Mouse (Mus musculus) left cerebral cortex, postnatal 36 days (tissue): ENCODE data around the gene Kctd18. TPM values are rescaled to one million over a fixed set of nuclear protein-coding genes. Genes with fewer than 3 reads are reported as not detected.

Experiments
- DNase-seq, 2 experiments: peaks; one replicate each; pipeline ENCODE4 v3.0.0; 2021 to 2022; ENCODE audit warnings: low spot score in 2 of 2, mixed read lengths in 1 of 2
- intact Hi-C: fragments of 180-260 bp; cut with DNase I; formaldehyde crosslinking; loops from one replicate; pipeline ENCODE4 v1.15.1; 2025
- total RNA-seq, 2 experiments: library from RNA; stranded (reverse); gene quantifications; 2 replicates each; pipeline ENCODE4 v1.2.3; 2021

The Kctd18 gene
- total RNA-seq, 2 experiments from 2014 or later: 12.6 to 22.0 TPM

DNA sequence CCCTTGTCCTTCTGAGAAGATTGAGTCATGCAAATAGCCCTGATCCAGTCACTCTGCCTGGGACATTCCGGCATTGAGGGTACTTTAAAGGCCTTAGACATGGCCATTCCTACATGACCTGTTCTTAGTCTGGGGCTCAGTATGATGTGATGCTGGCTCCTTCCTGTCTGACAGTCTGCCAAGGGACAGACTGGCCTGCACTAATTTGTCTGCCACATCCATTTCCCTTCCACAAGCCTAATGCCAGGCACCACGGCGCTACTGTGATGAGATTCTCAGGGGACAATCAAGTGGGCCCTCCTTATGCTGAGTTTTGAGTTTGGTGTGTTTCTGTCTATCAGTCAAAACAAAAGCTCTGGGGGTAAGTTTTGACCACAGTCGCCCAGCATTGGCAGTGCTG is 100.2 kb downstream of the Kctd18 start:
- intact Hi-C loops: no loop called here
- no peak for DNase-seq

DNA sequence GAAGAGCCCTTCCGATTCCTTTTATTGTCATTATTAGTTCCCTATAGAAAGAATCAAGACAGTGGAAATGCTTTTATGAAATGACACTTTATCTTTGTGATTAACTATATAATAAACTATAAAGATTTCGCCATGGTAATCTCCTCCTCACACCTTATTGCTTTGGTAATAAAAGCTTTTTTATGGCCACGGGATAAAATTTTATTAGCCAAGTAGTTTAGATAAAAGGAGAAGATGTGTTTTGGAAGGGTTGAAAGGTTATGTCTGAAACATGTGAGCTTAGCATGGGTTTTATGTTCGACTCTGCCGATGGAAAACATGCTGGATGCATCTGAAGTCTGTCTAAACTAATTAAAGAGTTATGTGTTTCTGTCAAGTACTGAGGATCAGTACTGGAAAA is 101.4 kb downstream of the Kctd18 start:
- intact Hi-C loops: no loop called here
- no peak for DNase-seq

GRCm38 (mm10) chr1:57911561-57911960 is 107.2 kb downstream of the Kctd18 start:
- intact Hi-C loops: no loop called here
- no peak for DNase-seq

GRCm38 (mm10) chr1:57906312-57906711 is 112.4 kb downstream of the Kctd18 start:
- intact Hi-C loops: no loop called here
- DNase-seq: no peak

DNA sequence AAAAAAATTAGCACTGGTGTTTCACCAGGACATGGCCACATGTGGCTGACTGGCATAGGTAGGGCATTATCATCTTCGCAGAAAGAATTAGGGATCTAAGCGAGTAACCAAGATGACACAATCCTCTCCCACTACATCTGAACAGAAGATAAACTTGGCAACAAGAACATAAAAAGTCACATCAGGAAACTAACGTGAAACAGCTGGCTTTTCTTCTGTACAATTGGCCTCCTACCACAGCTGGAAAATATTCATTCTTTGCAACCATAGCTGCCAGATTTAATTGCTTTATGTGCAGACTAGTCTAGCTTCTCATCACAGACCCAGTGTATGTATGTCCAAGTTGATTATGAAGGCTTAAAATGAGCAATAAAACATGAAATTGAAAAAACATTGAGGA is 112.8 kb downstream of the Kctd18 start:
- DNase-seq: no peak
- intact Hi-C loops: no loop called here

Other genes starting within 250 kb of the Kctd18 start
- 10 to 100 TPM; 40.4 to 42.7 TPM for gene Spats2l, start 244.8 kb downstream of the Kctd18 start, total RNA-seq
- gene Sgo2a, start 23.0 kb downstream of the Kctd18 start, total RNA-seq: under 1 TPM; 0.49 to 0.57 TPM
- gene Aox1, start 11.0 kb upstream of the Kctd18 start, total RNA-seq: 1 to 10 TPM; 2.9 to 4.3 TPM
- 1 to 10 TPM; 1.8 to 5.3 TPM for gene Aox3, start 94.2 kb upstream of the Kctd18 start, total RNA-seq
- gene Aox4, start 191.4 kb upstream of the Kctd18 start, total RNA-seq: 1 to 10 TPM; 5.3 to 5.8 TPM